Mouse (Mus musculus) forebrain, embryonic 15.5 days (tissue): Measurements from ENCODE around the gene Kbtbd4. TPM values are rescaled to one million over a fixed set of nuclear protein-coding genes. Genes with fewer than 3 reads are reported as not detected.
"Not testable (repeated sequence)": the region's sequence is repeated elsewhere in the genome, so short reads cannot be mapped to it uniquely, and the experiment has no call there.

Experiments
- ATAC-seq: fragments of 200-750 bp; cut with Nextera tagmentation; replicated peaks from 2 replicates; pipeline ENCODE4 v1.8.0; 2017; ENCODE audit warnings: mild to moderate bottlenecking, moderate TSS enrichment, moderate library complexity
- H3K27ac ChIP-seq: fragments of 300-500 bp; sonication (generic); replicated peaks from 2 replicates; pipeline ENCODE4 v1.5.1; 2015; ENCODE audit warnings: mild to moderate bottlenecking, inconsistent platforms
- H3K27me3 ChIP-seq: fragments of 300-500 bp; sonication (generic); 2 replicates; pipeline ENCODE4 v1.6.1; 2015; ENCODE audit warnings: inconsistent platforms
- H3K36me3 ChIP-seq: fragments of 300-500 bp; sonication (generic); 2 replicates; pipeline ENCODE4 v1.6.1; 2015; ENCODE audit warnings: mild to moderate bottlenecking, inconsistent platforms
- H3K4me1 ChIP-seq: fragments of 300-500 bp; sonication (generic); 2 replicates; pipeline ENCODE4 v1.6.1; 2015; ENCODE audit warnings: inconsistent platforms
- H3K4me2 ChIP-seq: fragments of 300-500 bp; sonication (generic); replicated peaks from 2 replicates; pipeline ENCODE4 v1.6.1; 2015; ENCODE audit warnings: mild to moderate bottlenecking, inconsistent platforms
- H3K4me3 ChIP-seq: fragments of 300-500 bp; sonication (generic); 2 replicates; pipeline ENCODE4 v1.5.1; 2015; ENCODE audit warnings: mild to moderate bottlenecking, inconsistent platforms
- H3K9ac ChIP-seq: fragments of 300-500 bp; sonication (generic); replicated peaks from 2 replicates; pipeline ENCODE4 v1.6.1; 2015; ENCODE audit warnings: mild to moderate bottlenecking, inconsistent platforms
- H3K9me3 ChIP-seq: fragments of 300-500 bp; sonication (generic); 2 replicates; pipeline ENCODE4 v1.6.1; 2016; ENCODE audit warnings: inconsistent platforms
- WGBS: fragments of 180-500 bp; shearing (Covaris S2); methylation state at CpG from one replicate; pipeline ENCODE4 v1.1.7; 2015; ENCODE audit warnings: mixed read lengths; 5-methylcytosine and 5-hydroxymethylcytosine counted together
- polyA plus RNA-seq: library from polyadenylated mRNA; unstranded; fragments of >200 nt; fragmentation: Nextera tagmentation; extraction: Ambion mirVana; gene quantifications from 2 replicates; pipeline ENCODE4 v1.2.1, GENCODE M21; 2015

The Kbtbd4 gene
- polyA plus RNA-seq, 1 experiment from 2014 or later, result 58.7 TPM

DNA sequence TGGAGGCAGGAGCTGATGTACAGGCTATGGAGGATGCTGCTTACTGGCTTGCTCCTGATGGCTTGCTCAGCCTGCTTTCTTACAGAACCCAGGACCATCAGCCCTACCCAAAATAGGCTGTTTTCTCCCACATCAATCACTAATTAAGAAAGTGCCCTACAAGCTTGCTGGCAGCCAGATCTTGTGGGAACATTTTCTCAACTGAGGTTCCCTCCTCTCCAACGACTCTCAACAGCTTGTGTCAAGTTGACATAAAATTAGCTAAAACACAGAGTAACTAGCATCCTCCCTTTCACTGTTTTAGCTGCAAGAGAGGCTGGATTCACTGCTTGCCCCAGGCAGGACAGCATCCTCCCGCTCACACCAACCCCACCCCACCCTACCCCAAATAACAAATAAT is 22.7 kb upstream of the Kbtbd4 start:
- Histone ChIP-seq H3K9me3 (no peaks in the 10 kb centered on the region), H3K4me3 (no peak overlapping the region), H3K4me1 (0 out of 2 replicates have a peak, but pooled peaks cover 9% of the 10 kb centered on the region), H3K4me2 (no peak overlapping the region), H3K27ac (no peak overlapping the region), H3K27me3 (no peaks in the 10 kb centered on the region), H3K36me3 (no peaks in the 10 kb centered on the region), H3K9ac (no peak overlapping the region)
- WGBS, result 80% methylated on average over 2 of the region's 2 CpGs
- no peak for ATAC-seq

DNA sequence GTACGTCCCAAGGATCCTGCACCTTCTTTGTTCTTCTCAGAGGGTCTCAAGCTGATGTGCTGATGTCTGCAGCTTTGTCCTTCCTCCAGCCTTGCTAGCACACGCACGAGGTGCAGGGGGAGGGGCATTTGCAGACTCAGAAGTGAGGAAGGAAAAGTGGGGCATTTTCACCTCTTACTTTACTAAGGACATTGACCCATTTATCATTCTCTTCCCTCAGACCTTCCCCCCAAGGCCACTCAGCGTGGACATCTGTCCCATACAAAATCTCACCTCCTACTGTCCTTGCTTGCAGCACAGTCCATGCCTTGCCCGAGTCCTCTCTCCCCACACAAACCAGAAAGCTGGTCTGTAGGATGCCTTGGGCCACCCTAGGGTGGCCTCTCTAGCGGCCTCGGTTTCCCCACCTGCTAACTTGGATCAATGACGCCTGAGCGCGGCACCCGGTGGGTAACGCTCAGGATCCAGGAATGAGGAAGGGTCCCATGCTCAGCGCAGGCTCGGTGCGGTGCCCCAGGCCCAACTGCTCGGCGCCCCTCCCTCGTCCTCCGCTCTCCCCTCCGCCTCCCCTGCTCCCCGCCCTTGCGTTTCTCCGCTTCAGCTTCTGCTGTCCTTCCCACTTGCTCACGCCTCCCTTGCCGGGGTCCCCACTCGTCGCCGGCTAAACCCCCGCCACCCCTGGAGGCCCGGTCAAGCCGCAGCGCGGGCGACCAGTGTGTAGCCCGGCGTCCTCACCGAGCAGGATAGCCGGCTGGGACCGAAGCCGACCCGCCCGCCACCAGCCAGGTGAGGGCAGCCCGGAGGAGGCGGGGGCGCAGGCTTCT is 19.1 kb upstream of the Kbtbd4 start, which contains the start of gene C1qtnf4:
Gene C1qtnf4 (plus strand): TSS at position 643 of the 824 bp plus-strand sequence.
- H3K4me1 ChIP-seq, result peaks cover 37% of the 10 kb centered on the region
- peak within 1 kb of the TSS; percentile 83 for H3K4me2 ChIP-seq
- no peaks in the 10 kb centered on the region for H3K9me3 ChIP-seq
- H3K27ac ChIP-seq, result peak within 1 kb of the TSS; percentile 86
- H3K27me3 ChIP-seq, result peaks cover 18% of the 10 kb centered on the region; the same call in 1 of the 2 replicates
- 1% methylated on average over 45 of the region's 45 CpGs for WGBS
- peak; percentile 84 for ATAC-seq
- H3K36me3 ChIP-seq, result no peaks in the 10 kb centered on the region
- peak within 1 kb of the TSS; percentile 74 for H3K4me3 ChIP-seq
- H3K9ac ChIP-seq, result peak within 1 kb of the TSS; percentile 93

- Histone ChIP-seq H3K27ac (peak overlapping the region; percentile 86), H3K36me3 (no peaks in the 10 kb centered on the region), H3K9me3 (no peaks in the 10 kb centered on the region), H3K4me2 (peak overlapping the region; percentile 83), H3K27me3 (peaks cover 18% of the 10 kb centered on the region; the same call in 1 of the 2 replicates), H3K4me3 (peak overlapping the region; percentile 74), H3K9ac (peak overlapping the region; percentile 93), H3K4me1 (peaks cover 43% of the 10 kb centered on the region)
- no peak for ATAC-seq
- 20% methylated on average over 6 of the region's 6 CpGs for WGBS
Measured at GRCm38 (mm10) chr2:90886436-90886835, 18.1 kb upstream of the Kbtbd4 start.

- no peak for ATAC-seq
- peaks cover 18% of the 10 kb centered on the region; the same call in 1 of the 2 replicates for H3K27me3 ChIP-seq
- peak overlapping the region; percentile 93; the same call in 1 of the 2 replicates for H3K9ac ChIP-seq
- WGBS, result 63% methylated on average over 5 of the region's 5 CpGs
- peaks cover 43% of the 10 kb centered on the region for H3K4me1 ChIP-seq
- no peaks in the 10 kb centered on the region for H3K9me3 ChIP-seq
- peak overlapping the region; percentile 74 for H3K4me3 ChIP-seq
- H3K27ac ChIP-seq, result no peak overlapping the region
- peak overlapping the region; percentile 83 for H3K4me2 ChIP-seq
- no peaks in the 10 kb centered on the region for H3K36me3 ChIP-seq
Measured at GRCm38 (mm10) chr2:90887627-90888026, 16.9 kb upstream of the Kbtbd4 start.

GRCm38 (mm10) chr2:90889550-90890548 is 14.7 kb upstream of the Kbtbd4 start:
- peaks cover 18% of the 10 kb centered on the region; the same call in 1 of the 2 replicates for H3K27me3 ChIP-seq
- peak overlapping the region; percentile 49 for H3K4me3 ChIP-seq
- peak; percentile 65 for ATAC-seq
- H3K27ac ChIP-seq, result peak overlapping the region; percentile 49
- H3K4me1 ChIP-seq, result peaks cover 34% of the 10 kb centered on the region
- H3K4me2 ChIP-seq, result peak overlapping the region; percentile 73
- H3K9ac ChIP-seq, result peak overlapping the region; percentile 46
- H3K9me3 ChIP-seq, result no peaks in the 10 kb centered on the region
- peaks cover 7% of the 10 kb centered on the region; the same call in 1 of the 2 replicates for H3K36me3 ChIP-seq
- WGBS, result 6% methylated on average over 122 of the region's 133 CpGs

GRCm38 (mm10) chr2:90893673-90894298 is 10.8 kb upstream of the Kbtbd4 start:
- H3K9ac ChIP-seq, result no peak overlapping the region
- no peak overlapping the region for H3K4me3 ChIP-seq
- peaks cover 43% of the 10 kb centered on the region for H3K36me3 ChIP-seq
- 0 out of 2 replicates have a peak, but pooled peaks cover 2% of the 10 kb centered on the region for H3K27me3 ChIP-seq
- no peak overlapping the region for H3K27ac ChIP-seq
- WGBS, result 88% methylated on average over 6 of the region's 6 CpGs
- ATAC-seq, result no peak
- peaks cover 21% of the 10 kb centered on the region for H3K4me1 ChIP-seq
- H3K9me3 ChIP-seq, result no peaks in the 10 kb centered on the region
- H3K4me2 ChIP-seq, result no peak overlapping the region

DNA sequence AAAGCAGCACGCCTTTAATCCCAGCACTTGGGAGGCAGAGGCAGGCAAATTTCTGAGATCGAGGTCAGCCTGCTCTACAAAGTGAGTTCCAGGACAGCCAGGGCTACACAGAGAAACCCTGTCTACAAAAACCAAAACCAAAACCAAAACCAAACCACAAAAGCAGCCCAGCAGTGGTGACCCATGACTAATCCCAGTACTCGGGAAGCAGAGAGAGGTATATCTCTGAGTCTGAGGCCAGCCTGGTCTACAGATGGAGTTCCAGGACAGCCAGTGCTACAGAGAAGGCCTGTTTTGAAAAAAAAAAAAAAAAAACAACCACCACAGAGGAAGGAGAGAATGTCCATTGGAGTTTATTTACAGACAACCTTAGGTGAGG is 10.3 kb upstream of the Kbtbd4 start:
- H3K27ac ChIP-seq, H3K9me3 ChIP-seq, H3K4me3 ChIP-seq, ATAC-seq, H3K9ac ChIP-seq, H3K4me2 ChIP-seq, H3K27me3 ChIP-seq: not testable (repeated sequence)
- H3K36me3 ChIP-seq, result peaks cover 47% of the 10 kb centered on the region
- peaks cover 17% of the 10 kb centered on the region for H3K4me1 ChIP-seq
- 93% methylated on average over 3 of the region's 3 CpGs for WGBS

DNA sequence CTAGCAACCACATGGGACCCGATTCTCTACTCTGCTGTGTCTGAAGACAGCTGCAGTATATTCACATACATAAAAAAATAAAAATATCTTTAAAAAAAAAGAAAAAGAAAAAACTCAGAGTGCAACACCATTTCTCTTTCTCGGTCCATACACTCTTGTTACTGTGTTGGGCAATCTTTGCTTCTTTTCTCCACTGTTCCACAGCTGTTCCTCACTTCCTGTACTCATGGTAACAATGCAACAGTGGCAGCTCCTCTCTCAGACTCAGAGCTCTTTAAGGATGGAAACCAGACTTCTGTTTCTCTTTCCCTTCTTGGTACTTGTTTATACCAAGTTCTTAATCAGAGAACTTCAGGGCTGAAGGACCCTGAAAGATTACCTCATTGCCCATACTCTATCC is 1.1 kb upstream of the Kbtbd4 start:
- peak overlapping the region; percentile 89; the same call in 1 of the 2 replicates for H3K9ac ChIP-seq
- peaks cover 36% of the 10 kb centered on the region for H3K4me1 ChIP-seq
- peak overlapping the region; percentile 81 for H3K4me3 ChIP-seq
- H3K9me3 ChIP-seq, result no peaks in the 10 kb centered on the region
- H3K36me3 ChIP-seq, result peaks cover 43% of the 10 kb centered on the region
- 0 out of 2 replicates have a peak overlapping the region, but pooled peaks have one; percentile 93 for H3K27ac ChIP-seq
- 84% methylated on average over 2 of the region's 2 CpGs for WGBS
- no peaks in the 10 kb centered on the region for H3K27me3 ChIP-seq
- peak overlapping the region; percentile 56 for H3K4me2 ChIP-seq
- no peak for ATAC-seq

DNA sequence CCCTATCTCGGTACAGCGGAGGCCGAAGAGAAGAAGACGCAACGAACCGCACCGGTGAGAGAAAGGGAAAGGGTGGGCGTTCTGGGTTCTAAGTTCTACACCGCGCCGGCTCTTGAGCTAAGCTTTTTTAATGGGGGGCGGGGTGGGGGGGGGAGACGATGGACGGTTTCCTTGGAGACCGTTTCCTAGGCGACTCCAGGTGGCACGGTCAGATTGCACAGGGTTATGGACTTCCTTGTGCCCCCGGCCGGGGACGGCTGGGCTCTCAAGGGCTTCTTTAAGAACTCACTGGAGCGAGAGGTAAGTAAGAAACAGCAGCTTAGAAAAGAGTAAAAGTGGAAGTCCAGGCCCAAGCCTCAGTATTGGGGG is 300 bp downstream of the Kbtbd4 start:
- no peak; the same call in 1 of the 2 replicates for ATAC-seq
- Histone ChIP-seq H3K4me2 (peak overlapping the region; percentile 56), H3K36me3 (peaks cover 49% of the 10 kb centered on the region), H3K4me1 (peaks cover 36% of the 10 kb centered on the region), H3K27me3 (no peaks in the 10 kb centered on the region), H3K27ac (peak overlapping the region; percentile 93), H3K9ac (peak overlapping the region; percentile 89), H3K9me3 (no peaks in the 10 kb centered on the region), H3K4me3 (peak overlapping the region; percentile 81)
- WGBS, result under 1% methylated on average over 20 of the region's 21 CpGs

DNA sequence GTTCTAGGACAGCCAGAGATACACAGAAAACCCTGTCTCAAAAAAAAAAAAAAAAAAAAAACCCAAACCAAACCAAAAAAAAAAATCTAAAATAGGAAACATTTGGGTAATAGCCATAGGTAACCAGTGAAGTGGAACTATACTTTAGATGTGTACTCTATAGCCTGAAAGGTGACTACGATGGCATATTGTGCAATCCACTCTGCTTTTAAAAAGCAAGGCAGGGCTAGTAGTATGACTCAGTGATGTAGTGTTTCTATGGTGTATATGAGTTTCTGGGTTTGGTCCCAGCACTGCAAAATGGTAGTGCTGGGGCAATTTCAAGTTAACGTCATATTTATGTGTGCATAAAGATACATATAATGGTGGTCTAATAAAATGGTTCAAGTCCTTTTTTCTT is 2.2 kb downstream of the Kbtbd4 start:
- 100% methylated on average over 2 of the region's 2 CpGs for WGBS
- H3K36me3 ChIP-seq, result peaks cover 54% of the 10 kb centered on the region
- no peak for ATAC-seq
- no peaks in the 10 kb centered on the region for H3K9me3 ChIP-seq
- H3K27me3 ChIP-seq, result no peaks in the 10 kb centered on the region
- no peak overlapping the region for H3K4me2 ChIP-seq
- H3K27ac ChIP-seq, result no peak overlapping the region
- H3K9ac ChIP-seq, result no peak overlapping the region
- no peak overlapping the region for H3K4me3 ChIP-seq
- H3K4me1 ChIP-seq, result peaks cover 36% of the 10 kb centered on the region

GRCm38 (mm10) chr2:90910861-90911260 is 6.3 kb downstream of the Kbtbd4 start:
- Histone ChIP-seq H3K9me3 (no peaks in the 10 kb centered on the region), H3K27ac (no peak overlapping the region), H3K4me3 (no peak overlapping the region), H3K4me1 (peaks cover 31% of the 10 kb centered on the region), H3K27me3 (no peaks in the 10 kb centered on the region), H3K9ac (no peak overlapping the region), H3K36me3 (peaks cover 62% of the 10 kb centered on the region), H3K4me2 (no peak overlapping the region)
- no peak for ATAC-seq
- 78% methylated on average over 1 of the region's 1 CpGs for WGBS
